Comparison of ENCODE assay signal across 36 mouse cellular contexts in genomic region chr12:85778962-85779361, GRCm38 (mm10).
"Had no signal": no experiment of that assay in that cellular context is flagged by ENCODE, and none has a peak within 500 bp of the region (broad histone marks: within the 10 kb centered on the region; RNA-seq: fewer than 3 reads in every experiment).

No protein-coding gene starts in this region.

- ATAC-seq: hindbrain, embryonic 16.5 days; hindbrain, postnatal 0 days; inflammation-experienced regulatory T-cells, adult 6 months; intestine, embryonic 15.5 days; intestine, embryonic 16.5 days; intestine, postnatal 0 days had no signal

- H3K27ac ChIP-seq: heart, adult 2 months; heart, embryonic 10.5 days; heart, embryonic 13.5 days; heart, embryonic 15.5 days; hindbrain, embryonic 12.5 days; hindbrain, embryonic 13.5 days; hindbrain, embryonic 14.5 days; hindbrain, embryonic 15.5 days; hindbrain, postnatal 0 days; intestine, embryonic 15.5 days; kidney, embryonic 15.5 days; kidney, postnatal 0 days; layer of hippocampus, adult 2 months had no signal

- DNase-seq: heart, adult 18-20 months; heart, adult 2 months; heart, postnatal 10 days; heart, postnatal 14 days; heart, postnatal 36 days; heart, postnatal 4 days; kidney, adult 11 months; kidney, adult 18-20 months; kidney, adult 2 months; kidney, adult 8-10 months; kidney, adult 9 months; kidney, postnatal 10 days; kidney, postnatal 14 days; kidney, postnatal 25 days; kidney, postnatal 36 days; kidney, postnatal 4 days; layer of hippocampus, adult 9-11 months had no signal

- H3K4me3 ChIP-seq: heart, adult 2 months; heart, embryonic 10.5 days; heart, embryonic 12.5 days; heart, embryonic 13.5 days; heart, embryonic 15.5 days; hindbrain, embryonic 10.5 days; hindbrain, embryonic 12.5 days; hindbrain, embryonic 13.5 days; hindbrain, embryonic 15.5 days; intestine, embryonic 15.5 days; kidney, embryonic 15.5 days; layer of hippocampus, adult 2 months had no signal

- H3K36me3 ChIP-seq: heart, embryonic 10.5 days; heart, embryonic 12.5 days; heart, embryonic 13.5 days; heart, embryonic 15.5 days; hindbrain, embryonic 10.5 days; hindbrain, embryonic 12.5 days; hindbrain, embryonic 13.5 days; hindbrain, embryonic 15.5 days; intestine, embryonic 15.5 days; kidney, embryonic 15.5 days had no signal

- H3K9me3 ChIP-seq: heart, embryonic 15.5 days; hindbrain, embryonic 12.5 days; hindbrain, embryonic 13.5 days; hindbrain, embryonic 15.5 days; intestine, embryonic 15.5 days had no signal

- H3K4me1 ChIP-seq: heart, embryonic 12.5 days; heart, embryonic 13.5 days; heart, embryonic 15.5 days; hindbrain, embryonic 12.5 days; hindbrain, embryonic 13.5 days; hindbrain, embryonic 15.5 days; intestine, embryonic 15.5 days had no signal

- H3K9ac ChIP-seq: heart, embryonic 12.5 days; heart, embryonic 13.5 days; heart, embryonic 15.5 days; hindbrain, embryonic 12.5 days; hindbrain, embryonic 13.5 days; hindbrain, embryonic 14.5 days; hindbrain, embryonic 15.5 days; intestine, embryonic 15.5 days; kidney, embryonic 15.5 days had no signal

- H3K27me3 ChIP-seq: heart, embryonic 12.5 days; heart, embryonic 13.5 days; heart, embryonic 15.5 days; hindbrain, embryonic 12.5 days; hindbrain, embryonic 13.5 days; hindbrain, embryonic 15.5 days; intestine, embryonic 15.5 days; kidney, embryonic 15.5 days had no signal

- H3K4me2 ChIP-seq: heart, embryonic 11.5 days; heart, embryonic 12.5 days; heart, embryonic 13.5 days; heart, embryonic 15.5 days; hindbrain, embryonic 12.5 days; hindbrain, embryonic 13.5 days; hindbrain, embryonic 14.5 days; hindbrain, embryonic 15.5 days; intestine, embryonic 15.5 days; kidney, embryonic 15.5 days had no signal
